Mouse (Mus musculus): ENCODE data around the gene Ppp1r13b. TPM values are rescaled to one million over a fixed set of nuclear protein-coding genes. Genes with fewer than 3 reads are reported as not detected.

Ppp1r13b gene
- total RNA-seq, 4 experiments from 2014 or later, result 56.1 to 61.6 (median 58.2) TPM

- no peak for DNase-seq (ENCODE audit: low spot score in 2 of 2)
Measured at GRCm38 (mm10) chr12:111882852-111883251, 25.1 kb downstream of the Ppp1r13b start.

GRCm38 (mm10) chr12:111882022-111882421, 25.9 kb downstream of the Ppp1r13b start:
- DNase-seq (ENCODE audit: low spot score in 2 of 2), result no peak

- DNase-seq (ENCODE audit: low spot score in 2 of 2), result peak in 1 of 2 experiments; percentile 49
Measured at GRCm38 (mm10) chr12:111878213-111878612, 29.7 kb downstream of the Ppp1r13b start.

GRCm38 (mm10) chr12:111875499-111875898, 32.4 kb downstream of the Ppp1r13b start:
- no peak for DNase-seq (ENCODE audit: low spot score in 2 of 2)

GRCm38 (mm10) chr12:111874601-111875140, 33.2 kb downstream of the Ppp1r13b start:
- DNase-seq (ENCODE audit: low spot score in 2 of 2), result no peak

- no peak for DNase-seq (ENCODE audit: low spot score in 2 of 2)
Measured at GRCm38 (mm10) chr12:111872079-111872478, 35.8 kb downstream of the Ppp1r13b start.

GRCm38 (mm10) chr12:111870811-111871210, 37.1 kb downstream of the Ppp1r13b start:
- no peak for DNase-seq (ENCODE audit: low spot score in 2 of 2)

- DNase-seq (ENCODE audit: low spot score in 2 of 2), result no peak
Measured at GRCm38 (mm10) chr12:111869806-111870205, 38.1 kb downstream of the Ppp1r13b start.

- no peak for DNase-seq (ENCODE audit: low spot score in 2 of 2)
Measured at GRCm38 (mm10) chr12:111864206-111864824, 43.6 kb downstream of the Ppp1r13b start.

- no peak for DNase-seq (ENCODE audit: low spot score in 2 of 2)
Measured at GRCm38 (mm10) chr12:111855448-111855847, 52.5 kb downstream of the Ppp1r13b start.

- DNase-seq (ENCODE audit: low spot score in 2 of 2), result no peak
Measured at GRCm38 (mm10) chr12:111853546-111853945, 54.4 kb downstream of the Ppp1r13b start.

- DNase-seq (ENCODE audit: low spot score in 2 of 2), result no peak
Measured at GRCm38 (mm10) chr12:111853011-111853436, 54.9 kb downstream of the Ppp1r13b start.

GRCm38 (mm10) chr12:111851745-111852144, 56.2 kb downstream of the Ppp1r13b start:
- DNase-seq (ENCODE audit: low spot score in 2 of 2), result no peak

GRCm38 (mm10) chr12:111851235-111851634, 56.7 kb downstream of the Ppp1r13b start:
- DNase-seq (ENCODE audit: low spot score in 2 of 2), result no peak

- no peak for DNase-seq (ENCODE audit: low spot score in 2 of 2)
Measured at GRCm38 (mm10) chr12:111848300-111848798, 59.6 kb downstream of the Ppp1r13b start.

- DNase-seq (ENCODE audit: low spot score in 2 of 2), result no peak
Measured at GRCm38 (mm10) chr12:111846815-111847214, 61.1 kb downstream of the Ppp1r13b start.

GRCm38 (mm10) chr12:111845953-111846352, 62.0 kb downstream of the Ppp1r13b start:
- DNase-seq (ENCODE audit: low spot score in 2 of 2), result no peak

- DNase-seq (ENCODE audit: low spot score in 2 of 2), result no peak
Measured at GRCm38 (mm10) chr12:111843470-111843869, 64.4 kb downstream of the Ppp1r13b start.

- no peak for DNase-seq (ENCODE audit: low spot score in 2 of 2)
Measured at GRCm38 (mm10) chr12:111842565-111843433, 65.1 kb downstream of the Ppp1r13b start.

- DNase-seq (ENCODE audit: low spot score in 2 of 2), result no peak
Measured at GRCm38 (mm10) chr12:111833457-111833856, 74.5 kb downstream of the Ppp1r13b start.

GRCm38 (mm10) chr12:111832643-111833042, 75.3 kb downstream of the Ppp1r13b start:
- DNase-seq (ENCODE audit: low spot score in 2 of 2), result no peak

GRCm38 (mm10) chr12:111830375-111830774, 77.5 kb downstream of the Ppp1r13b start:
- DNase-seq (ENCODE audit: low spot score in 2 of 2), result no peak
